Mouse (Mus musculus): Measurements from ENCODE around the gene Gm9999. TPM values are rescaled to one million over a fixed set of nuclear protein-coding genes. Genes with fewer than 3 reads are reported as not detected.
"Not testable (repeated sequence)": the region's sequence is repeated elsewhere in the genome, so short reads cannot be mapped to it uniquely, and the experiment has no call there.

Gene Gm9999
- total RNA-seq, 2 experiments from 2014 or later = not detected

DNA sequence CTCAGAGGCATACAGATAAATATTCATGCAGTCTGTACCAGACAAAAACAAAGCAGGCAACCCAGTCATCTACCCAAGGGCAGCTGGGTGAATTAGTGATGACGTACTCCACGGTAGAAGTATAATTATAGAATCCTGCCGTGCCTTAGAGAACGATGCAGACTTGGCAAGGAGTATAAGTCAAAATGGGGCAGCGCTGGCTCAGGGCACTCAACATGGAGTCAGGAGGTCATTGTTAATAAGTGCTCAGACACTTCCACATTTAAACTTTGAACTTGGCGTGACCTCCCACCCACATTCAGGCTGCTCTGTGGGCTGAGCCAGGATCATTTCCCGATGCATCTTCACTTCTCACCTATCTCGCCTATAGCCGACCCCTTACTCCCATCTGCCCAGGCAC, 42.0 kb downstream of the Gm9999 start:
- no peak for DNase-seq (ENCODE audit: low spot score in 2 of 2)

- not testable (repeated sequence) for DNase-seq (ENCODE audit: low spot score in 2 of 2)
Observed at GRCm38 (mm10) chr7:47026899-47027298, 43.5 kb downstream of the Gm9999 start.

GRCm38 (mm10) chr7:47027520-47027919, 44.1 kb downstream of the Gm9999 start:
- no peak for DNase-seq (ENCODE audit: low spot score in 2 of 2)

- no peak for DNase-seq (ENCODE audit: low spot score in 2 of 2)
Observed at GRCm38 (mm10) chr7:47030517-47031193, 47.3 kb downstream of the Gm9999 start.

DNA sequence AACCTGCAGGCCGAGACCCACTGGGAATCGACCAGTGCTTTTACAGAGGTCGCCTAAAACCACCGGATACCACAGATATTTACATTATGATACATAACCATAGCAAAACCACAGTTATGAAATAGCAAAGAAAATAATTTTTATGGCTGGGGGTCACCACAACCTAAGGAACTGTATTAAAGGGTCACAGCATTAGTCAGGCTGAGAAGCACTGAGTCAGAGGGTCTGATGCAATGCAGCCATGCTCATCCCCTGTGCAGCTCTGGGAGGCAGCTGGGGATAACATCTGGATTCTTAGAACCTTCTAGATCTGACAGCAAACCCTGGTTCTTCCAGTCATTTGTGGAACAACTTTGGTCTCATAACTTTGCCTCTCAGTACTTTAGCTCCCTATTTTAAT, 48.0 kb downstream of the Gm9999 start:
- no peak for DNase-seq (ENCODE audit: low spot score in 2 of 2)

GRCm38 (mm10) chr7:47034785-47035384, 51.5 kb downstream of the Gm9999 start:
- DNase-seq (ENCODE audit: low spot score in 2 of 2) = no peak

DNA sequence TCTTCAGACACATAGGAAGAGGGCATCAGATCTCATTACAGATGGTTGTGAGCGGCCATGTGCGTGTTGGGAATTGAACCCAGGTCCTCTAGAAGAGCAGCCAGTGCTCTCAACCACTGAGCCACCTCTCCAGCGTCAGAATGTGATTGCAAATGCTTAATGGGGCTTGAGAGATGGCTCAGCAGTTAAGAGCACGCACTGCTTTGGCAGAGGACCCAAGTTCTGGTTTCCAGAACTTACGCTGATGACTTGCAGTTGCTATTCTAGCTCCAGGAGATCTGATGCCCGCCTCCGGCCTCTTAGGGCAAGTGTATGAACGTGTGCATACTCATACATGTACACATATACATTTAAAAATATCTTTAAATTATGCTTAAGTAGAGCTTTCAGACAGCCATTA, 52.0 kb downstream of the Gm9999 start:
- DNase-seq (ENCODE audit: low spot score in 2 of 2) = no peak

Other genes starting within 250 kb of the Gm9999 start
- not detected for gene Saa1, start 240.6 kb upstream of the Gm9999 start, total RNA-seq (2021)
- not detected for gene Saa2, start 231.8 kb upstream of the Gm9999 start, total RNA-seq (2021)
- gene Hps5, start 187.5 kb upstream of the Gm9999 start, total RNA-seq (2021) = 10 to 100 TPM; 14.8 to 18.4 TPM
- gene Gtf2h1, start 187.5 kb upstream of the Gm9999 start, total RNA-seq (2021) = 10 to 100 TPM; 31.0 to 40.2 TPM
- 1,000 to 10,000 TPM; 1,563 to 1,575 TPM for gene Ldha, start 142.1 kb upstream of the Gm9999 start, total RNA-seq (2021)
- gene Ldhc, start 122.4 kb upstream of the Gm9999 start, total RNA-seq (2021) = not detected
- 10 to 100 TPM; 67.3 to 72.0 TPM for gene Tsg101, start 63.6 kb upstream of the Gm9999 start, total RNA-seq (2021)
- gene Uevld, start 25.1 kb upstream of the Gm9999 start, total RNA-seq (2021) = 10 to 100 TPM; 11.3 to 13.0 TPM
- gene Spty2d1, start 24.8 kb downstream of the Gm9999 start, total RNA-seq (2021) = 10 to 100 TPM; 18.2 to 20.7 TPM
- gene Tmem86a, start 67.0 kb downstream of the Gm9999 start, total RNA-seq (2021) = 1 to 10 TPM; 9.4 to 9.5 TPM
- gene Ptpn5, start 150.1 kb downstream of the Gm9999 start, total RNA-seq (2021) = not detected
- not detected for gene Mrgpra6, start 221.3 kb downstream of the Gm9999 start, total RNA-seq (2021)